Mouse (Mus musculus): Measurements from ENCODE around the gene Cadm4. TPM values are rescaled to one million over a fixed set of nuclear protein-coding genes. Genes with fewer than 3 reads are reported as not detected.

The Cadm4 gene
- polyA plus RNA-seq (2015; fragmentation: Nextera tagmentation; extraction: Ambion mirVana): 1.4 and 1.8 TPM in 2 replicates

DNA sequence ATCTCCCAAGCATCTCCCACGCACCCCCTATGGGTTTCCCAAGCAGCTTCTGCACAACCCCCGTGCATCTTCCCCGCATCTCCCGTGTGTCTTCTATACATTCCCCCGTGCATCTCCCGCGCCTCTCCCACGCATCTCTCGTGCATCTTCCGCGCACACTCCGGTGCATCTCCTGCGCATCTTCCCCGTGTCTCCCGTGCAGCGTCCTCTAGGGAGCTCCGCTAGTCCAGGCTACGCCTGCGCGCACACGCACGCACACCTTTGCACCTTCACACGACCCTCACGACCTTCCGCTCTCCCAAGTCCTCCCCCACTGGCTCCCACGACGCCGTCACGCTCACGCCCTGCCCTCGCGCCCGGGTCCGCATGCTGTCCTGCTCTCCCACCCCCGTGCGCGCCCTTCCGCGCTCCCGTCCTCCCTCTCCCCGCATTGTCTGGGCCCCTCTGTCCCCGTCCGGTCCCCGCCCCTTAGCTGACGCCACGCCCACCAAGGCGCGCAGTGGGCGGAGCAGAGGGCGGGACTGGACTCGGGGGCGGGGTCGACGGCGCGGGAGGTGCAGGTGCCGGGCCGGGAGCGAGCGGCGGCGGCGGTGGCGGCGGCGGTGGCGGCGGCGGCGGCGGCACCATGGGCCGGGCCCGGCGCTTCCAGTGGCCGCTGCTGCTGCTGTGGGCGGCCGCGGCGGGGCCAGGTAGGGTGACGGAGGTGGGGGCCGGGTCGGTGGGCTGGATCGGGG, at the start of gene Cadm4:
Gene Cadm4, plus strand, starts transcription at position 550 of the 734 bp plus-strand sequence.
- peak within 1 kb of the TSS; percentile 63 for H3K9ac ChIP-seq (ENCODE audit: low read length)
- peak; percentile 90 for ATAC-seq (ENCODE audit: low read depth)
- WGBS: under 1% methylated on average over 59 of the region's 83 CpGs
- peaks cover 22% of the 10 kb centered on the region for H3K27me3 ChIP-seq (ENCODE audit: control insufficient read depth, insufficient read depth, low read depth, low read length)
- H3K4me2 ChIP-seq (ENCODE audit: low read depth, low read length): peak within 1 kb of the TSS; percentile 92
- H3K9me3 ChIP-seq (ENCODE audit: control insufficient read depth, low read length): no peaks in the 10 kb centered on the region
- H3K36me3 ChIP-seq (ENCODE audit: control insufficient read depth, insufficient read depth, low read length): no peaks in the 10 kb centered on the region
- peaks cover 4% of the 10 kb centered on the region; the same call in 1 of the 2 replicates for H3K4me1 ChIP-seq (replicated peaks; ENCODE audit: control insufficient read depth, insufficient read depth, low read length)
- no peak within 1 kb of the TSS for H3K27ac ChIP-seq (ENCODE audit: low read length)
- peak within 1 kb of the TSS; percentile 59 for H3K4me3 ChIP-seq (ENCODE audit: low read length)

DNA sequence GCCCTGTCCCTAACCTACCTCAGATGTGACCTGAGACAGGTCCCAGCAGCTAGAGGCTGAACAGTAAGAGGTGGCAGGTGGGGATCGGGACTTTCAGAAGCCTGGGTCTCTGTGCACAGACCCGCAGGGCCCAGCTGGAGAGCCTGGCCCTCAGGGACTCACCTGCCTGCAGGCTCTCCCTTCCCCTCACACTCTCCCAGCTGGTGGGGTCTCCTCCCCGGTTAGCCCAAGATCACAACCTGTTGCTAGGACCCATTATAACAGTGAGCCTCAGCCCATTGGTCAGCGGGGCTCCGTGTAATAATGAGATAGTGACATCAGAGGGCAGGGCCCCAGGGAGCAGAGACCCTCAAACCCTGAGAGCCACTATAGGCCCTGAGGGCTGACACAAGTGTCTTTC, 46.5 kb upstream of the Cadm4 start:
- H3K9me3 ChIP-seq (ENCODE audit: control insufficient read depth, low read length): no peaks in the 10 kb centered on the region
- no peak overlapping the region for H3K27ac ChIP-seq (ENCODE audit: low read length)
- H3K27me3 ChIP-seq (ENCODE audit: control insufficient read depth, insufficient read depth, low read depth, low read length): peaks cover 15% of the 10 kb centered on the region
- WGBS: 68% methylated on average over 5 of the region's 5 CpGs
- no peaks in the 10 kb centered on the region for H3K4me1 ChIP-seq (replicated peaks; ENCODE audit: control insufficient read depth, insufficient read depth, low read length)
- H3K36me3 ChIP-seq (ENCODE audit: control insufficient read depth, insufficient read depth, low read length): no peaks in the 10 kb centered on the region
- no peak overlapping the region for H3K4me3 ChIP-seq (ENCODE audit: low read length)
- no peak overlapping the region for H3K9ac ChIP-seq (ENCODE audit: low read length)
- H3K4me2 ChIP-seq (ENCODE audit: low read depth, low read length): no peak overlapping the region
- ATAC-seq (ENCODE audit: low read depth): no peak

DNA sequence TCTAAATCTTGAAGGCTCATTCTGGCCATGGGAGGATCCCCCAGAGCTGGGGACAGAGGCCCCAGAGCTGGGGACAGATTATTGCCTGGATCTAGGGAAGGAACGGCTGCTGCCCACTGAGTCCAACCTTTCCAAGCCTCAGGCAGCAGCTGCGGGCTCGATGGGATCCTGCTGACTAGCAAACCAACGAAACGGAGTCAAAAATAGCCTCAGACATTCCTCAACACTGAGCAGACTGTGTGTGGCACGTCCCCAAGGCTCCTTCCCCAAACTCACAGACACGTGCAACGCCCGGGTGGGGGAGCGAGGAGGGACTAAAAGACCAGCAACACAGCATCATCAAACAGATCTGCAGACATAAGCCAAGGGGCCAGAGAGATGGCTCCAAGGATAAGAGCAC, 43.8 kb upstream of the Cadm4 start:
- H3K27ac ChIP-seq (ENCODE audit: low read length): peak overlapping the region; percentile 28; the same call in 1 of the 2 replicates
- H3K9me3 ChIP-seq (ENCODE audit: control insufficient read depth, low read length): no peaks in the 10 kb centered on the region
- H3K4me3 ChIP-seq (ENCODE audit: low read length): no peak overlapping the region
- H3K4me2 ChIP-seq (ENCODE audit: low read depth, low read length): no peak overlapping the region
- H3K9ac ChIP-seq (ENCODE audit: low read length): no peak overlapping the region
- 45% methylated on average over 10 of the region's 10 CpGs for WGBS
- no peaks in the 10 kb centered on the region for H3K4me1 ChIP-seq (replicated peaks; ENCODE audit: control insufficient read depth, insufficient read depth, low read length)
- peaks cover 2% of the 10 kb centered on the region; the same call in 1 of the 2 replicates for H3K27me3 ChIP-seq (ENCODE audit: control insufficient read depth, insufficient read depth, low read depth, low read length)
- peak; percentile 49; the same call in 1 of the 2 replicates for ATAC-seq (ENCODE audit: low read depth)
- no peaks in the 10 kb centered on the region for H3K36me3 ChIP-seq (ENCODE audit: control insufficient read depth, insufficient read depth, low read length)

DNA sequence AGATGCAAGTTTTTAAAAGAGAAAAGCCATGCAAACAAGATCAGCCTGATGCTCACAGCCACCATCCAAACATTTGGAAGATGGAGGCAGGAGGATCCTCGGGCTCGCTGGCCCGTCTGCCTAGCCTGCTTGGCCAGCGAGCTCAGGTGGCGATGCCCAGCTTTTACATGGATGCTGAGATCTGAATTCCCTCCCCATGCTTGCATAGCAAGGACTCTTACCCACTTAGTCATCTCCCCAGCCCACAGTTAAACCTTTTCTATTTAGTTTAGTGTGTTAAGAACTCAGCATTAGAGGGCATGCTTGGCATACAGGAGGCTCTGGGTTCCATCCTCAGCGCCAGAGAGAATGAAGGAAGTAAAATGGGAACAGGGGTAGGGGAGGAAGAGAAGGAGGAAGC, 42.6 kb upstream of the Cadm4 start:
- H3K9ac ChIP-seq (ENCODE audit: low read length): no peak overlapping the region
- ATAC-seq (ENCODE audit: low read depth): no peak
- H3K4me1 ChIP-seq (replicated peaks; ENCODE audit: control insufficient read depth, insufficient read depth, low read length): no peaks in the 10 kb centered on the region
- H3K9me3 ChIP-seq (ENCODE audit: control insufficient read depth, low read length): no peaks in the 10 kb centered on the region
- no peaks in the 10 kb centered on the region for H3K36me3 ChIP-seq (ENCODE audit: control insufficient read depth, insufficient read depth, low read length)
- H3K4me2 ChIP-seq (ENCODE audit: low read depth, low read length): no peak overlapping the region
- no peak overlapping the region for H3K27ac ChIP-seq (ENCODE audit: low read length)
- H3K4me3 ChIP-seq (ENCODE audit: low read length): no peak overlapping the region
- WGBS: 63% methylated on average over 6 of the region's 6 CpGs
- no peaks in the 10 kb centered on the region for H3K27me3 ChIP-seq (ENCODE audit: control insufficient read depth, insufficient read depth, low read depth, low read length)

DNA sequence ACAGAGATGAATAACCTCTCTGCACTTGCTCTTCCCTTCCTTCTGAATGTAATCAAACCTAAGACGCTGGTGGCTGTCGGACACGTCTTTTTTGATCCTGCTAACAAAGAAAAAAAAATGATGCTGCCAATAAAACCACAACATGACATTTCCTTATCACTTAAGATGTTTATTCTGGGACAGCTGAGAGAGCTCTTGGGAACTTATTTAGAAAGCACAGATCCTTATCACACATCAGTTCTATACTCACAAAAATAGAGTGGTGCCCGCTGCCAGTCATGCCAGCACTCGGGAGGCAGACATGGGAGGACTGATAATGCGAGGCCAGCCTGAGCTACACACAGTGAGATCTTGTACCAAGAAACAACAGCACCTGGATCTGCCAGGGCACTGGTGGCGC, 41.9 kb upstream of the Cadm4 start:
- Histone ChIP-seq H3K9ac (ENCODE audit: low read length) (no peak overlapping the region), H3K9me3 (ENCODE audit: control insufficient read depth, low read length) (no peaks in the 10 kb centered on the region), H3K27ac (ENCODE audit: low read length) (no peak overlapping the region), H3K4me1 (replicated peaks; ENCODE audit: control insufficient read depth, insufficient read depth, low read length) (no peaks in the 10 kb centered on the region), H3K4me3 (ENCODE audit: low read length) (no peak overlapping the region), H3K4me2 (ENCODE audit: low read depth, low read length) (no peak overlapping the region), H3K27me3 (ENCODE audit: control insufficient read depth, insufficient read depth, low read depth, low read length) (no peaks in the 10 kb centered on the region), H3K36me3 (ENCODE audit: control insufficient read depth, insufficient read depth, low read length) (no peaks in the 10 kb centered on the region)
- ATAC-seq (ENCODE audit: low read depth): no peak
- 36% methylated on average over 7 of the region's 7 CpGs for WGBS

DNA sequence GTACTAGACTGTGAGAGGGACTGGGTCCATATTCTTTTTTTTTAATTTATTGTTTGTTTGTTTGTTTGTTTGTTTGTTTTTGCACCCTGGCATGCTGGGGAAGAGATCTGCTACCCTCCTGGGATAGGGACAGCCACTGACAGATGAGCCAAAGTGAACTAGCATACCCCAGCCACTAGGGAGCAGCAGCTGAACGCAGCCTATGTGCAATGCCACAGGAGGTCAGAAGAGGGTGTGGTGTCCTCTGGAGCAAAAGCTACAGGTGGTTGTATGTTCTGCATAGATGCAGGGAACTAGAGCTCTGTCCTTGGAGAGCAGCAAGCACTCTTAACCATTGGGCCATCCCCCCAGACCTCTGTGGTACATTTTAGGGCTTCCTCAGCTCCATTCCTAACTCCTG, 40.0 kb upstream of the Cadm4 start:
- peak; percentile 49 for ATAC-seq (ENCODE audit: low read depth)
- no peaks in the 10 kb centered on the region for H3K36me3 ChIP-seq (ENCODE audit: control insufficient read depth, insufficient read depth, low read length)
- no peak overlapping the region for H3K9ac ChIP-seq (ENCODE audit: low read length)
- H3K4me1 ChIP-seq (replicated peaks; ENCODE audit: control insufficient read depth, insufficient read depth, low read length): no peaks in the 10 kb centered on the region
- H3K27me3 ChIP-seq (ENCODE audit: control insufficient read depth, insufficient read depth, low read depth, low read length): no peaks in the 10 kb centered on the region
- 0% methylated on average over 1 of the region's 1 CpGs for WGBS
- no peak overlapping the region for H3K27ac ChIP-seq (ENCODE audit: low read length)
- no peaks in the 10 kb centered on the region for H3K9me3 ChIP-seq (ENCODE audit: control insufficient read depth, low read length)
- H3K4me2 ChIP-seq (ENCODE audit: low read depth, low read length): no peak overlapping the region
- no peak overlapping the region for H3K4me3 ChIP-seq (ENCODE audit: low read length)

DNA sequence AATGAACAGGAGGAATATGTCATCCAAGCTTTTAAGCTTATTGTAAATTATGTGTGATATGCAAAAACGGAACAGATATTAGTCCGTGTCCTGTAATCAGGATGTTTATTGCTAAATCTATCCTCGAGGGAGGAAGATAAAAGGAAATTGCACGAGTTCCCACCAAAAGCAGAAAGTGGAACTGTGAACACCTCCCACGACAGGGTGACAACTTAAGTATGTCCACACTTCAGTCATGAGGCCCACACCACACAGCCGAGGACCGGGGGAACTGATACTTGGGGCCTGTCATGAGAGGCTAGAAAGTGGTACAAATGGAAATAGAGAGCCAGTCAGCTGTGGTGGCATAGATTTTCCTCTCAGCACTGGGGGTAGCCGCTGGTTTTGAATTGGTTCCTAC, 39.5 kb upstream of the Cadm4 start:
- 38% methylated on average over 8 of the region's 8 CpGs for WGBS
- H3K4me1 ChIP-seq (replicated peaks; ENCODE audit: control insufficient read depth, insufficient read depth, low read length): no peaks in the 10 kb centered on the region
- H3K4me2 ChIP-seq (ENCODE audit: low read depth, low read length): no peak overlapping the region
- no peak for ATAC-seq (ENCODE audit: low read depth)
- no peak overlapping the region for H3K4me3 ChIP-seq (ENCODE audit: low read length)
- no peak overlapping the region for H3K27ac ChIP-seq (ENCODE audit: low read length)
- H3K9ac ChIP-seq (ENCODE audit: low read length): no peak overlapping the region
- no peaks in the 10 kb centered on the region for H3K36me3 ChIP-seq (ENCODE audit: control insufficient read depth, insufficient read depth, low read length)
- H3K9me3 ChIP-seq (ENCODE audit: control insufficient read depth, low read length): no peaks in the 10 kb centered on the region
- H3K27me3 ChIP-seq (ENCODE audit: control insufficient read depth, insufficient read depth, low read depth, low read length): no peaks in the 10 kb centered on the region

DNA sequence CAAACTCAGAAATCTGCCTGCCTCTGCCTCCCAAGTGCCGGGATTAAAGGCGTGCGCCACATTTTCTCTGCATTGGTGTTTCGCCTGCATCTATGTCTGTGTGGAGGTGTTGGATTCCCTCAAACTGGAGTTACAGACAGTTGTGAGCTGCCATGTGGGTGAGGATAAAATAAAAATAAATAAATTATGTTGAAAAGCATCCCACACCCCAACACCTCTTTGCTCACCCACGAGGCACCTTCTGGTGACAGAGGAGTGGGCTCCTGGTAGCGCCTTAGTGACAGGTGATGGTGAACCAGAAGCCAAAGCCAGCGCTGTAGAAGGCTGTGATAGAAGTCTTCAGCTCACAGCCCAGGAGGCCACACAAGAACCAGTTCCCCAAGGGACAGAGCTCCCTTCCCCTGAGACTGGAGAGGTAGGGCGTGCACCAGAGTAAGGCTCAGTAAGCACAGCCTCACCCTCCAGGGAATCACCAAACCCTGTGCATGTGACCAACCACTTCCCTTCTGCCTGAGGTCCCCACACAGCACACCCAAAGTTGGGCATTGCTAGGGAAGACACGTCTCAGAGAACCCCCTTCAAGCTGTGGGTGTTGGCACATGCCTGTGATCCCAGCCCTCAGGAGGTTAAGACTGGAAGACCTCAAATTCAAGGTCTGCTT, 36.4 kb upstream of the Cadm4 start:
- no peaks in the 10 kb centered on the region for H3K4me1 ChIP-seq (replicated peaks; ENCODE audit: control insufficient read depth, insufficient read depth, low read length)
- ATAC-seq (ENCODE audit: low read depth): no peak
- H3K27me3 ChIP-seq (ENCODE audit: control insufficient read depth, insufficient read depth, low read depth, low read length): no peaks in the 10 kb centered on the region
- WGBS: 82% methylated on average over 9 of the region's 9 CpGs
- H3K9me3 ChIP-seq (ENCODE audit: control insufficient read depth, low read length): no peaks in the 10 kb centered on the region
- no peaks in the 10 kb centered on the region for H3K36me3 ChIP-seq (ENCODE audit: control insufficient read depth, insufficient read depth, low read length)
- no peak overlapping the region for H3K4me3 ChIP-seq (ENCODE audit: low read length)
- H3K27ac ChIP-seq (ENCODE audit: low read length): no peak overlapping the region
- no peak overlapping the region for H3K9ac ChIP-seq (ENCODE audit: low read length)
- no peak overlapping the region for H3K4me2 ChIP-seq (ENCODE audit: low read depth, low read length)

DNA sequence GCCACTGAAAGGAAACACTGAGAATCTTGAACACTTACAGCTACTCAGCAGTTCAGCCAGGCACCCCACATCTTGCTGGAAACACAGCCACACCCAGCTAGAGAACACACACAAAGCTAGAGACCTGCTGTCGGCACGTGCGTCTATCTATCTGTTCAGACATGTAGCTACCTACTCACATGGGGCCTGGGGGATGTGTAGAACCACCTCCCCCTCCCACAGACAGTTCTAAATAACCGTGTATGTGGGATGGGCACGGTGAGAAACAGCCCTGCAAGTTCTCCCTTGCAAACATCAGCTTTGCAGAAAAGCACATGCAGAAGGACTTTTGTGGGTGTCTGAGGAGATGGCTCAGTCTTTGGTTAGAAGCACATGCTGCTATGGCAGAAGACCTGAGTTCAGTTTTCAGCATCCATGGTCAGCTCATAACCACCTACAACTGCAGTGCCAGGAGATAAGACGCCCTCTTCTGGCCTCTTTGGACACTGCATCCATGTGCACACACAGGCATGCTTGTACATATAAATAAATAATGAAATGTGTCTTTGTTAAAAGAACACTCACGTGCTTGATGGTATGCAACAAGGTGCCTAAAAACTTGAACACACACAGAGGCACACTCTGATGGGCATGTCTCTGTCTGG, 35.0 kb upstream of the Cadm4 start:
- no peaks in the 10 kb centered on the region for H3K9me3 ChIP-seq (ENCODE audit: control insufficient read depth, low read length)
- no peak overlapping the region for H3K9ac ChIP-seq (ENCODE audit: low read length)
- no peaks in the 10 kb centered on the region for H3K27me3 ChIP-seq (ENCODE audit: control insufficient read depth, insufficient read depth, low read depth, low read length)
- no peak overlapping the region for H3K4me3 ChIP-seq (ENCODE audit: low read length)
- H3K4me1 ChIP-seq (replicated peaks; ENCODE audit: control insufficient read depth, insufficient read depth, low read length): no peaks in the 10 kb centered on the region
- no peak for ATAC-seq (ENCODE audit: low read depth)
- WGBS: 64% methylated on average over 7 of the region's 7 CpGs
- H3K4me2 ChIP-seq (ENCODE audit: low read depth, low read length): no peak overlapping the region
- no peak overlapping the region for H3K27ac ChIP-seq (ENCODE audit: low read length)
- no peaks in the 10 kb centered on the region for H3K36me3 ChIP-seq (ENCODE audit: control insufficient read depth, insufficient read depth, low read length)
